Mouse (Mus musculus): ENCODE data around the gene Timm29.

Timm29 gene

GRCm38 (mm10) chr9:21616232-21616781, 23.8 kb downstream of the Timm29 start:
- under 1% methylated on average over 57 of the region's 57 CpGs for WGBS

DNA sequence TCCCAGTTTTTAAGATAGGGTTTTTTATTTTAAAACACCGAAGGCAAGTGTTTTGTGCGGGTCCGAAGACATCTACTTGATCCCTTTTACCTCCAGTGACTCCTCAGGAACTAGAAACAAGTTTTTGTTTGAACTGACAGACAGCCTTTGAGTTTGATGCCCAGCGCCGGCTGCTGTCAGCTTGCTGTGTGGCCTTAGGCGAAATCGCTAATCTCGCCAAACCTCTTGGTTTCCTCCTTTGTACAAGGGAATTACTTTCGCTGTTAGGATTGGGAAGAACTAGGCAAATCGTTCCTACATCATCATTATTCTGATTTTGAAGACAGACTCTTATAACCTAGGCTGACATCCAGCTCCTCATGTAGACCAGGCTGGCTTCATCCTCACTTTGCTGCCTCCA, 24.5 kb downstream of the Timm29 start:
- WGBS = 2% methylated on average over 10 of the region's 10 CpGs

DNA sequence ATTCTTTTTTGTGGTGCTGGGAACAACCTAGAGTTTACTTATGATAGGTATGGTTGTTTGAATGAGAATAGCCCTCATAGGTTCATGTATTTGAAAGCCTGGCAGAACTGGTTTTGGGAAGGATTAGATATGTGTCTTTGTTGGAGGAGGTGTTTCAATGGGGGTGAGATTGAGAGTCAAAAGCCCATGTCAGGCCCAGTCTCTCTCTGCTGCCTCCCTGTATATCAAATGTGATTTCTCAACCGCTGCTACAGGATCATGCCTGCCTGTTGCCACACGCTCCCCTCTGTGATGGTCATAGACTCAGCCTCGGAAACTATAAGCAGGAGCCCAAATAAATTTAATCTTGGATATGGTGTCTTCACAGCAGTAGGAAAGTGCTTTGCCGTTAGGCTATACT, 27.7 kb downstream of the Timm29 start:
- 77% methylated on average over 4 of the region's 4 CpGs for WGBS

- 95% methylated on average over 1 of the region's 1 CpGs for WGBS
Observed at GRCm38 (mm10) chr9:21622676-21623075, 30.2 kb downstream of the Timm29 start.

DNA sequence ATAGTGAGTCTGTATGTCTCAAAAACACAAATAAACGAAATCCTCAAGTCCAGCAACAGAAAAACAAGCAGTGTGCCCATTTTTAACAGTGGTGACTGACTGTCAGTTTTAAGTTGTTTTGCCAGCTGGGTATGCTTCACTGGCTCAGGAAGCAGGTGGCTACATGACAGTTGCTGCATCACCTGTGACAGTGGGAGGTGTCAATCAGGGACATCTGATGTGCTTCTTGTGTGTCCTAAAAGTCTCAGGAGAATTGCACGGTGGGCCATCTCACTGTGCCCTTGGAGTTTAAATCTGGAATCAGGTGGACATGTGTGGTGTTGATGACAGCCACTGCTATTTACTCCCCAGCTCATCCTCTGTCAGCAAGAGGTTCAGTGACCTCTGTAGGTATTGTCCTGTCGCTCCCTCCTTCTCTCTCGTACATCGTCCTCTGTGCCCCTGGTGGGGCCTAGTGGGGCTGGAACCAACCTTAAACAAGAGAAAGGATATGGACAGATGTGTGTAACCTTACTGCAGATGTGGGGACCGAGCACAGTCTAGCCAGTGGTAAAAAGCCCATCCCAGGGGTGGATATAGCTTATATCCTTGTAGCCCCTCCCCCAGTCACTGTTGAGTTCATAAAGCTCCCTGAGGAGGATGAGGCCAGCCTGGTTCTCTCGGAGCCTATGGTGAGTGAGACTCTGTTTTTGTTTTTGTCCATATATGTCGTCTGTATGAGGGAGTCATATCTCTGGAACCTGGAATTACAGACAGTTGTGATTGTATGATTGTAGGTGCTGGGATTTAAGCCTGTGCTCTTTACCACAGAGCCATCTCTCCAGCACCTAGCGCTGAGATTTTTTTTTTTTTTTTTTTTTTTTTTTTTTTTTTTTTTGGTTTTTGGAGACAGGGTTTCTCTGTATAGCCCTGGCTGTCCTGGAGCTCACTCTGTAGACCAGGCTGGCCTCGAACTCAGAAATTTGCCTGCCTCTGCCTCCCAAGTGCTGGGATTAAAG, 33.1 kb downstream of the Timm29 start:
- WGBS = 81% methylated on average over 10 of the region's 10 CpGs

DNA sequence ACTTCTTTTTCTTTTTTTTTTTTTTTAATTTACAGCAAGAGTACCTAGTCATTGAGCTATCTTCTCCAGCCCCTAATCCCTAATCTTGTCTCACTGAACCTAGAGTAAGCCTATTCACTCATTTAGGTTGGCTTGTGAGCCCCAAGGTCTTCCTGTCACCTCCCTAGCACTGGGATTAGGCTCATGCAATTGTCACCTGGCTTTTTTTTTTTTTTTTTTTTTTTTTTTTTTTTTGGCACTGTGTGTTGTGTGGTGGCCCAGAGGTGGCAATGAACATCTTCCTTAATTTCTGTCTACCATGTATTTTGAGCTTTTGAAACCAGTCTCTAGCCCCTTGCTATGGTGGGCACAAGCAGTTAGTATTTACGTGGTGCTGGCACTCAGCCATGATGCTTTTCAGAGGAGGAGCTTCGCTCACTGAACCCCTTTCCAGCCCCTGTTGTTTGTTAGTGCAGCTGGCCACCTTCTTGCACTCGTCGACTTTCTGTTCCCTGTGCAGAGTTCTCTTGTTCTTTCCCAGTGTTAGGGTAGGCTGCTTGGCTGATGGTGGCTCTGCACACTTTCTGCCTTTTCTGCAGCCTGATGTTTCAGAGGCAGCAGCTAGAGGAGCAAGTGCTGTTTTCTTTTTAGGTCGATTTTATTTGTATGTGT, 34.7 kb downstream of the Timm29 start:
- 46% methylated on average over 5 of the region's 5 CpGs for WGBS

DNA sequence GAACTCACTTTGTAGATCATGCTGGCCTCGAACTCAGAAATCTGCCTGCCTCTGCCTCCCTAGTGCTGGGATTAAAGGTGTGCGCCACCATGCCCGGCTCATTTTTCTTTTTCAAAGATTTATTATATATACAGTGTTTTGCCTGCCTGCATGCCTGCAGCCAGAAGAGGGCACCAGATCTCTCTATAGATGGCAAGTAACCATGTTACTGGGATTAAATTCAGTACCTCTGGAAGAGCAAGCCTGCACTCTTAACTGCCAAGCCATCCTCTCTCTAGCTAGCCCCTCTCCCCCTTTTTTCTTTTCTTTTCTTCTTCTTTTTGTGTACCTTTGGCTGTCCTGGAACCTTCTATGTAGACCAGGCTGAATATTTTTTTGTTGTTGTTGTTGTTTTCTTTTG, 38.2 kb downstream of the Timm29 start:
- WGBS = 64% methylated on average over 3 of the region's 3 CpGs

GRCm38 (mm10) chr9:21633106-21633505, 40.6 kb downstream of the Timm29 start:
- WGBS = 59% methylated on average over 3 of the region's 3 CpGs

DNA sequence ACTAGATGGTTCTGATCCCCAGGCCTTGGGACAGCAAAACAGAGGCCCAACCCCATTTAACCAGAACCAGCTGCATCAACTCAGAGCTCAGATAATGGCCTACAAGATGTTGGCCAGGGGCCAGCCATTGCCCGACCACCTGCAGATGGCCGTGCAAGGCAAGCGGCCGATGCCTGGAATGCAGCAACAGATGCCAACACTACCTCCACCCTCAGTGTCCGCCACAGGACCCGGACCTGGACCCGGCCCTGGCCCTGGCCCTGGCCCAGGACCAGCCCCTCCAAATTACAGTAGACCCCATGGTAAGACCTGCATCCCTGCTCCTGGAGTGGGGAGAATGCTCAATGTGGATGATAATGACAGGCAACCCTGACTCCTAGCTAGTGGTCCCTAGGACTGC, 43.1 kb downstream of the Timm29 start:
- 39% methylated on average over 7 of the region's 7 CpGs for WGBS

GRCm38 (mm10) chr9:21639031-21639430, 46.5 kb downstream of the Timm29 start:
- WGBS = 93% methylated on average over 11 of the region's 11 CpGs
